Mouse (Mus musculus) heart, embryonic 11.5 days (tissue): ENCODE results near the gene Jph4. TPM values are rescaled to one million over a fixed set of nuclear protein-coding genes. Genes with fewer than 3 reads are reported as not detected.
A peak's percentile ranks its signal among the peaks of the same experiment; 100 is the strongest.

ENCODE experiments used
- ATAC-seq: fragments of 200-750 bp; cut with Nextera tagmentation; replicated peaks from 2 replicates; pipeline ENCODE4 v1.8.0; 2017; ENCODE audit warnings: moderate library complexity; ENCODE audit not compliant: insufficient number of reproducible peaks, low FRiP score, low TSS enrichment
- H3K27ac ChIP-seq: fragments of 300-500 bp; sonication (generic); 2 replicates; pipeline ENCODE4 v1.5.1; 2014; ENCODE audit warnings: mild to moderate bottlenecking, low read depth, low read length
- H3K27me3 ChIP-seq: fragments of 300-500 bp; sonication (generic); 2 replicates; pipeline ENCODE4 v1.6.1; 2014; ENCODE audit warnings: mild to moderate bottlenecking, low read length, mixed read lengths; ENCODE audit not compliant: control insufficient read depth, insufficient read depth
- H3K36me3 ChIP-seq: fragments of 300-500 bp; sonication (generic); 2 replicates; pipeline ENCODE4 v1.6.1; 2014; ENCODE audit warnings: mild to moderate bottlenecking, low read length, moderate library complexity, mixed read lengths; ENCODE audit not compliant: control insufficient read depth, insufficient read depth
- H3K4me1 ChIP-seq: fragments of 300-500 bp; sonication (generic); 2 replicates; pipeline ENCODE4 v1.6.1; 2014; ENCODE audit warnings: low read length; ENCODE audit not compliant: control insufficient read depth, insufficient read depth
- H3K4me2 ChIP-seq: fragments of 300-500 bp; sonication (generic); 2 replicates; pipeline ENCODE4 v1.6.1; 2014; ENCODE audit warnings: mild to moderate bottlenecking, moderate library complexity
- H3K4me3 ChIP-seq: fragments of 300-500 bp; sonication (generic); 2 replicates; pipeline ENCODE4 v1.5.1; 2014; ENCODE audit warnings: low read depth, low read length
- H3K9ac ChIP-seq: fragments of 300-500 bp; sonication (generic); 2 replicates; pipeline ENCODE4 v1.6.1; 2014; ENCODE audit warnings: mild to moderate bottlenecking, low read depth, low read length, moderate library complexity
- H3K9me3 ChIP-seq: fragments of 300-500 bp; sonication (generic); replicated peaks from 2 replicates; pipeline ENCODE4 v1.6.1; 2016; ENCODE audit warnings: low read length; ENCODE audit not compliant: control insufficient read depth
- WGBS: fragments of 180-500 bp; shearing (Covaris S2); extraction: QIAGEN DNeasy Blood & Tissue Kit; methylation state at CpG from one replicate; pipeline ENCODE4 v1.1.7; 2014; ENCODE audit not compliant: insufficient replicate concordance; 5-methylcytosine and 5-hydroxymethylcytosine counted together
- polyA plus RNA-seq: library from polyadenylated mRNA; unstranded; fragments of >200 nt; fragmentation: Nextera tagmentation; extraction: Ambion mirVana; gene quantifications from 2 replicates; pipeline ENCODE4 v1.2.1, GENCODE M21; 2014

Jph4 gene
- polyA plus RNA-seq, 1 experiment from 2014 or later, result 0.31 TPM

- WGBS, result 81% methylated on average over 18 of the region's 18 CpGs
- H3K27ac ChIP-seq, result no peak overlapping the region
- no peak overlapping the region for H3K9ac ChIP-seq
- H3K36me3 ChIP-seq, result no peaks in the 10 kb centered on the region
- H3K4me1 ChIP-seq, result peaks cover 8% of the 10 kb centered on the region
- no peak overlapping the region for H3K4me2 ChIP-seq
- H3K9me3 ChIP-seq, result no peaks in the 10 kb centered on the region
- peaks cover 13% of the 10 kb centered on the region for H3K27me3 ChIP-seq
- H3K4me3 ChIP-seq, result no peak overlapping the region
- no peak for ATAC-seq
These were observed 12.4 kb downstream of the Jph4 start for GRCm38 (mm10) chr14:55104365-55104764.

GRCm38 (mm10) chr14:55102253-55102785, 14.4 kb downstream of the Jph4 start:
- no peak overlapping the region for H3K27ac ChIP-seq
- H3K9me3 ChIP-seq, result no peaks in the 10 kb centered on the region
- H3K9ac ChIP-seq, result no peak overlapping the region
- H3K4me2 ChIP-seq, result no peak overlapping the region
- H3K27me3 ChIP-seq, result peaks cover 3% of the 10 kb centered on the region; the same call in 1 of the 2 replicates
- peaks cover 8% of the 10 kb centered on the region for H3K4me1 ChIP-seq
- no peak for ATAC-seq
- H3K36me3 ChIP-seq, result no peaks in the 10 kb centered on the region; the same call in 1 of the 2 replicates
- 76% methylated on average over 15 of the region's 15 CpGs for WGBS
- H3K4me3 ChIP-seq, result no peak overlapping the region

GRCm38 (mm10) chr14:55101592-55101991, 15.1 kb downstream of the Jph4 start:
- H3K4me3 ChIP-seq, result no peak overlapping the region
- H3K36me3 ChIP-seq, result no peaks in the 10 kb centered on the region; the same call in 1 of the 2 replicates
- no peak overlapping the region for H3K9ac ChIP-seq
- ATAC-seq, result no peak
- peaks cover 11% of the 10 kb centered on the region for H3K4me1 ChIP-seq
- no peak overlapping the region for H3K4me2 ChIP-seq
- H3K27me3 ChIP-seq, result peaks cover 3% of the 10 kb centered on the region; the same call in 1 of the 2 replicates
- no peaks in the 10 kb centered on the region for H3K9me3 ChIP-seq
- 51% methylated on average over 4 of the region's 4 CpGs for WGBS
- H3K27ac ChIP-seq, result no peak overlapping the region

- no peak for ATAC-seq
- H3K9me3 ChIP-seq, result no peaks in the 10 kb centered on the region
- H3K9ac ChIP-seq, result no peak overlapping the region
- H3K27me3 ChIP-seq, result no peaks in the 10 kb centered on the region; the same call in 1 of the 2 replicates
- no peak overlapping the region for H3K4me3 ChIP-seq
- no peaks in the 10 kb centered on the region; the same call in 1 of the 2 replicates for H3K36me3 ChIP-seq
- H3K27ac ChIP-seq, result peak overlapping the region; percentile 46; the same call in 1 of the 2 replicates
- H3K4me2 ChIP-seq, result no peak overlapping the region
- peaks cover 20% of the 10 kb centered on the region for H3K4me1 ChIP-seq
- WGBS, result 66% methylated on average over 4 of the region's 4 CpGs
These were observed 18.7 kb downstream of the Jph4 start for GRCm38 (mm10) chr14:55098067-55098466.

- peaks cover 20% of the 10 kb centered on the region for H3K4me1 ChIP-seq
- no peak overlapping the region for H3K4me3 ChIP-seq
- no peaks in the 10 kb centered on the region for H3K9me3 ChIP-seq
- WGBS, result 61% methylated on average over 10 of the region's 10 CpGs
- no peaks in the 10 kb centered on the region; the same call in 1 of the 2 replicates for H3K36me3 ChIP-seq
- ATAC-seq, result no peak
- H3K27ac ChIP-seq, result peak overlapping the region; percentile 46
- no peak overlapping the region for H3K9ac ChIP-seq
- H3K4me2 ChIP-seq, result no peak overlapping the region
- H3K27me3 ChIP-seq, result no peaks in the 10 kb centered on the region
These were observed 19.1 kb downstream of the Jph4 start for GRCm38 (mm10) chr14:55097646-55098045.

GRCm38 (mm10) chr14:55096573-55097087, 20.1 kb downstream of the Jph4 start:
- 50% methylated on average over 9 of the region's 9 CpGs for WGBS
- Histone ChIP-seq H3K27me3 (no peaks in the 10 kb centered on the region), H3K36me3 (no peaks in the 10 kb centered on the region; the same call in 1 of the 2 replicates), H3K9ac (no peak overlapping the region), H3K27ac (no peak overlapping the region), H3K9me3 (no peaks in the 10 kb centered on the region), H3K4me2 (no peak overlapping the region), H3K4me1 (peaks cover 20% of the 10 kb centered on the region), H3K4me3 (no peak overlapping the region)
- no peak for ATAC-seq

- Histone ChIP-seq H3K4me3 (peak overlapping the region; percentile 55; the same call in 1 of the 2 replicates), H3K4me1 (peaks cover 20% of the 10 kb centered on the region), H3K9me3 (no peaks in the 10 kb centered on the region), H3K4me2 (peak overlapping the region; percentile 70), H3K27me3 (no peaks in the 10 kb centered on the region), H3K36me3 (no peaks in the 10 kb centered on the region; the same call in 1 of the 2 replicates), H3K9ac (no peak overlapping the region; the same call in 1 of the 2 replicates), H3K27ac (no peak overlapping the region)
- ATAC-seq, result no peak
- WGBS, result 63% methylated on average over 12 of the region's 12 CpGs
These were observed 21.1 kb downstream of the Jph4 start for GRCm38 (mm10) chr14:55095671-55096070.

GRCm38 (mm10) chr14:55095263-55095662, 21.5 kb downstream of the Jph4 start:
- no peaks in the 10 kb centered on the region for H3K9me3 ChIP-seq
- H3K4me2 ChIP-seq, result peak overlapping the region; percentile 70
- 0 out of 2 replicates have a peak overlapping the region, but pooled peaks have one; percentile 41 for H3K27ac ChIP-seq
- H3K4me1 ChIP-seq, result peaks cover 20% of the 10 kb centered on the region
- peak overlapping the region; percentile 55 for H3K4me3 ChIP-seq
- H3K9ac ChIP-seq, result peak overlapping the region; percentile 70
- no peak for ATAC-seq
- WGBS, result 53% methylated on average over 9 of the region's 9 CpGs
- no peaks in the 10 kb centered on the region for H3K27me3 ChIP-seq
- no peaks in the 10 kb centered on the region; the same call in 1 of the 2 replicates for H3K36me3 ChIP-seq
